Mouse (Mus musculus) hindbrain, embryonic 11.5 days (tissue): Measurements from ENCODE around the gene Arid3c. TPM values are rescaled to one million over a fixed set of nuclear protein-coding genes. Genes with fewer than 3 reads are reported as not detected.
"Not testable (repeated sequence)": the region's sequence is repeated elsewhere in the genome, so short reads cannot be mapped to it uniquely, and the experiment has no call there.

ENCODE experiments used
- ATAC-seq: fragments of 200-750 bp; cut with Nextera tagmentation; 2 replicates; pipeline ENCODE4 v1.8.0; 2017; ENCODE audit warnings: mild to moderate bottlenecking, moderate TSS enrichment, moderate library complexity; ENCODE audit not compliant: low FRiP score
- DNase-seq: peaks from one replicate; pipeline ENCODE4 v3.0.0-alpha.2; 2015; ENCODE audit warnings: low spot score
- H3K27ac ChIP-seq: fragments of 300-500 bp; sonication (generic); 2 replicates; pipeline ENCODE4 v1.5.1; 2014; ENCODE audit warnings: mild to moderate bottlenecking, low read depth, low read length
- H3K27me3 ChIP-seq: fragments of 300-500 bp; sonication (generic); 2 replicates; pipeline ENCODE4 v1.6.1; 2014; ENCODE audit warnings: mild to moderate bottlenecking, low read length, moderate library complexity, mixed read lengths; ENCODE audit not compliant: control insufficient read depth, insufficient read depth
- H3K36me3 ChIP-seq: fragments of 300-500 bp; sonication (generic); 2 replicates; pipeline ENCODE4 v1.6.1; 2014; ENCODE audit warnings: mild to moderate bottlenecking, low read length, moderate library complexity, mixed read lengths; ENCODE audit not compliant: control insufficient read depth, insufficient read depth
- H3K4me1 ChIP-seq: fragments of 300-500 bp; sonication (generic); replicated peaks from 2 replicates; pipeline ENCODE4 v1.6.1; 2014; ENCODE audit warnings: low read length, mixed read lengths; ENCODE audit not compliant: control insufficient read depth, insufficient read depth
- H3K4me2 ChIP-seq: fragments of 300-500 bp; sonication (generic); replicated peaks from 2 replicates; pipeline ENCODE4 v1.6.1; 2014; ENCODE audit warnings: mild to moderate bottlenecking, low read depth, low read length
- H3K4me3 ChIP-seq: fragments of 300-500 bp; sonication (generic); 2 replicates; pipeline ENCODE4 v1.5.1; 2014; ENCODE audit warnings: low read depth, low read length
- H3K9ac ChIP-seq: fragments of 300-500 bp; sonication (generic); 2 replicates; pipeline ENCODE4 v1.6.1; 2014; ENCODE audit warnings: low read depth, low read length
- H3K9me3 ChIP-seq: fragments of 300-500 bp; sonication (generic); 2 replicates; pipeline ENCODE4 v1.6.1; 2016; ENCODE audit warnings: low read length; ENCODE audit not compliant: control insufficient read depth
- WGBS: fragments of 180-500 bp; shearing (Covaris S2); extraction: QIAGEN DNeasy Blood & Tissue Kit; methylation state at CpG from one replicate; pipeline ENCODE4 v1.1.7; 2014; 5-methylcytosine and 5-hydroxymethylcytosine counted together
- polyA plus RNA-seq: library from polyadenylated mRNA; unstranded; fragments of >200 nt; fragmentation: Nextera tagmentation; extraction: Ambion mirVana; gene quantifications from 2 replicates; pipeline ENCODE4 v1.2.1, GENCODE M21; 2014

Arid3c gene
- polyA plus RNA-seq, 1 experiment from 2014 or later = 0.93 TPM

GRCm38 (mm10) chr4:41695800-41696199 is 35.1 kb downstream of the Arid3c start:
- H3K4me2 ChIP-seq = peak overlapping the region; percentile 13; the same call in 1 of the 2 replicates
- not testable (repeated sequence) for H3K4me3 ChIP-seq, H3K36me3 ChIP-seq, DNase-seq, H3K27ac ChIP-seq, ATAC-seq, H3K9ac ChIP-seq, H3K27me3 ChIP-seq, H3K9me3 ChIP-seq, H3K4me1 ChIP-seq
- 0% methylated on average over 11 of the region's 38 CpGs for WGBS

GRCm38 (mm10) chr4:41693511-41693910 is 37.4 kb downstream of the Arid3c start:
- not testable (repeated sequence) for ATAC-seq, H3K36me3 ChIP-seq, H3K4me1 ChIP-seq, H3K27ac ChIP-seq, DNase-seq, H3K27me3 ChIP-seq, H3K9me3 ChIP-seq
- H3K9ac ChIP-seq = peak overlapping the region; percentile 7; the same call in 1 of the 2 replicates
- 5% methylated on average over 4 of the region's 4 CpGs for WGBS
- peak overlapping the region; percentile 15; the same call in 1 of the 2 replicates for H3K4me3 ChIP-seq
- H3K4me2 ChIP-seq = peak overlapping the region; percentile 29

GRCm38 (mm10) chr4:41690014-41690413 is 40.9 kb downstream of the Arid3c start:
- ATAC-seq, H3K9ac ChIP-seq, H3K27ac ChIP-seq, DNase-seq, H3K4me3 ChIP-seq, H3K36me3 ChIP-seq, H3K4me1 ChIP-seq, H3K27me3 ChIP-seq, H3K4me2 ChIP-seq, H3K9me3 ChIP-seq: not testable (repeated sequence)
- no CpG with 5 or more reads among the region's 4 CpGs for WGBS

GRCm38 (mm10) chr4:41688562-41688961 is 42.4 kb downstream of the Arid3c start:
- ATAC-seq = not testable (repeated sequence)
- WGBS = 66% methylated on average over 1 of the region's 1 CpGs

GRCm38 (mm10) chr4:41685882-41686492 is 45.0 kb downstream of the Arid3c start:
- DNase-seq (peak; percentile 66), ATAC-seq (peak; percentile 46)

More at GRCm38 (mm10) chr4:41688562-41688961, 42.4 kb downstream of the Arid3c start:
- not testable (repeated sequence) for H3K36me3 ChIP-seq, DNase-seq, H3K4me1 ChIP-seq, H3K4me2 ChIP-seq, H3K27ac ChIP-seq, H3K9me3 ChIP-seq, H3K4me3 ChIP-seq, H3K9ac ChIP-seq, H3K27me3 ChIP-seq

GRCm38 (mm10) chr4:41684931-41685453 is 46.0 kb downstream of the Arid3c start:
- DNase-seq (peak; percentile 42), ATAC-seq (peak; percentile 39; the same call in 1 of the 2 replicates)
- H3K27ac ChIP-seq = peak overlapping the region; percentile 79

More at GRCm38 (mm10) chr4:41685882-41686492, 45.0 kb downstream of the Arid3c start:
- H3K4me2 ChIP-seq, H3K27me3 ChIP-seq, H3K36me3 ChIP-seq, H3K9me3 ChIP-seq, H3K4me1 ChIP-seq, H3K4me3 ChIP-seq, H3K9ac ChIP-seq: not testable (repeated sequence)
- H3K27ac ChIP-seq = peak overlapping the region; percentile 70
- 19% methylated on average over 8 of the region's 10 CpGs for WGBS

GRCm38 (mm10) chr4:41684131-41684930 is 46.6 kb downstream of the Arid3c start:
- 3% methylated on average over 19 of the region's 27 CpGs for WGBS
- peak; percentile 67 for ATAC-seq
- H3K4me2 ChIP-seq, H3K27me3 ChIP-seq, H3K4me3 ChIP-seq, H3K9me3 ChIP-seq, H3K36me3 ChIP-seq: not testable (repeated sequence)
- Histone ChIP-seq H3K4me1 (peaks cover 19% of the 10 kb centered on the region), H3K9ac (0 out of 2 replicates have a peak overlapping the region, but pooled peaks have one; percentile 34), H3K27ac (peak overlapping the region; percentile 86)
- DNase-seq = peak; percentile 64

More at GRCm38 (mm10) chr4:41684931-41685453, 46.0 kb downstream of the Arid3c start:
- H3K4me3 ChIP-seq, H3K27me3 ChIP-seq, H3K9ac ChIP-seq, H3K9me3 ChIP-seq, H3K4me2 ChIP-seq, H3K36me3 ChIP-seq: not testable (repeated sequence)
- 0% methylated on average over 11 of the region's 14 CpGs for WGBS
- peaks cover 14% of the 10 kb centered on the region for H3K4me1 ChIP-seq

GRCm38 (mm10) chr4:41683303-41683702 is 47.6 kb downstream of the Arid3c start:
- 0% methylated on average over 2 of the region's 27 CpGs for WGBS
- not testable (repeated sequence) for H3K9me3 ChIP-seq, H3K36me3 ChIP-seq, H3K4me3 ChIP-seq, H3K9ac ChIP-seq, DNase-seq, H3K27me3 ChIP-seq
- peak; percentile 49 for ATAC-seq
- 0 out of 2 replicates have a peak overlapping the region, but pooled peaks have one; percentile 32 for H3K4me2 ChIP-seq
- H3K4me1 ChIP-seq = peaks cover 21% of the 10 kb centered on the region
- peak overlapping the region; percentile 71; the same call in 1 of the 2 replicates for H3K27ac ChIP-seq
